Mouse (Mus musculus): Measurements from ENCODE around the gene Tspan12. TPM values are rescaled to one million over a fixed set of nuclear protein-coding genes. Genes with fewer than 3 reads are reported as not detected.

Gene Tspan12
- polyA plus RNA-seq, 1 experiment from 2014 or later, result 85.3 TPM

DNA sequence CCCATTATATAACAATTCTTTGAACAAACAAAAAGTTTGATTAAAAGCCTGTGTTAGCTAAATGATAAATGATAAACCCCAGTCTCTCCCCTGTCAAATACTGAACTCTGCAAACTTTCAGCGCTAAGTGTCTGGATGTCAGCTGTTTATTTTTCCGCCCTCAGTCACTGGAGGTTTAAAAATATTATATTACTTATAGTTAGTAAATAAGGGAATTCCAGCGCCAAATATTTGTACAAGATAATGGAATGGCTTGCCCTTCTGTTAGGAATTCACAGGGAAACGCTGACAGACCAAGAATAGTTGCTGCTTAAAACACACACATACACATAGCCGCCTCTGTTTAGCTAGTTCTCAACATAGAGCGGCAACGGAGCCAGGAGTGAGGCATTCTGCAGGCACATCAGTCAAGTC, 29.6 kb downstream of the Tspan12 start:
- Histone ChIP-seq H3K4me2 (ENCODE audit: low read depth, low read length) (peak overlapping the region; percentile 62), H3K4me3 (ENCODE audit: low read length) (peak overlapping the region; percentile 33), H3K27ac (ENCODE audit: low read length) (peak overlapping the region; percentile 86), H3K4me1 (ENCODE audit: control insufficient read depth, insufficient read depth, low read length) (peaks cover 11% of the 10 kb centered on the region; the same call in 1 of the 2 replicates), H3K9me3 (replicated peaks; ENCODE audit: control insufficient read depth, low read length) (no peaks in the 10 kb centered on the region), H3K27me3 (ENCODE audit: control insufficient read depth, insufficient read depth, low read length) (no peaks in the 10 kb centered on the region), H3K36me3 (ENCODE audit: control insufficient read depth, insufficient read depth) (no peaks in the 10 kb centered on the region), H3K9ac (ENCODE audit: low read length) (peak overlapping the region; percentile 43; the same call in 1 of the 2 replicates)
- WGBS, result 17% methylated on average over 7 of the region's 7 CpGs
- ATAC-seq (replicated peaks; ENCODE audit: extremely low read depth, insufficient read depth, low FRiP score), result peak; percentile 73

DNA sequence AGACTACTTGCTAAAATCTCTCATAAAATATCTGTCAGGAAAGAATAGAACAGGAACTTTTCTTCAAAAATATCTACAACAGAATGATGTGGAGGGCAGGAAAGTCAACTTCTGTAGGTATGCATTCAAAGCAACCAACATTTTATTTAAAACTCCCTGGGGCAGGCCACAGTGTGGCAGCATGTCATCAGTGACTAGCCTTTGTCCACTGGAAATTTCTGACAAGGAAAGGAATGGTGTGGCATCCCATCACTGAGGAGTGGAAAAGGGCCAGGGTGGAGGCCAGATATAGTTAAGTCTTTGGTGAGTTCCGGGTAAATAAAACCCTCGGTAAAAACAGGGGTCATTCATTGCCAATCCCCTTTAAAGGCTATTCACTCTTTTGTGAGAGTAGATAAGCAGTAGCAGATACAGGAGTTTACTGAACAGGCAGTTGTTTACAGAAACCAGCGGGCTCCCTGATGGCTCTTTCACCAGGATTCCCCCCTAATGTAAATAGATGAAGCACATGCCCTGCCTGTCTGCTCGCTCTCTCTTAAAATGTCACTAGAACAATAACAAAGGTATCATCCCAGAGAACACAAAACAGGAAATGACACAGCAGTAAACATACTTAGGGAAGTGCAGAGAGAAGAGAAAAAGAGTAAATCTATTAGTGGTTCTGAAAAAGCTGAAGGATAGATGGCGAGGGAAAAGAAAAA, 34.1 kb downstream of the Tspan12 start:
- Histone ChIP-seq H3K4me1 (ENCODE audit: control insufficient read depth, insufficient read depth, low read length) (peaks cover 6% of the 10 kb centered on the region; the same call in 1 of the 2 replicates), H3K27ac (ENCODE audit: low read length) (no peak overlapping the region), H3K9ac (ENCODE audit: low read length) (no peak overlapping the region), H3K27me3 (ENCODE audit: control insufficient read depth, insufficient read depth, low read length) (no peaks in the 10 kb centered on the region), H3K9me3 (replicated peaks; ENCODE audit: control insufficient read depth, low read length) (no peaks in the 10 kb centered on the region), H3K4me2 (ENCODE audit: low read depth, low read length) (no peak overlapping the region), H3K36me3 (ENCODE audit: control insufficient read depth, insufficient read depth) (no peaks in the 10 kb centered on the region; the same call in 1 of the 2 replicates), H3K4me3 (ENCODE audit: low read length) (no peak overlapping the region)
- ATAC-seq (replicated peaks; ENCODE audit: extremely low read depth, insufficient read depth, low FRiP score), result no peak
- 30% methylated on average over 5 of the region's 5 CpGs for WGBS

DNA sequence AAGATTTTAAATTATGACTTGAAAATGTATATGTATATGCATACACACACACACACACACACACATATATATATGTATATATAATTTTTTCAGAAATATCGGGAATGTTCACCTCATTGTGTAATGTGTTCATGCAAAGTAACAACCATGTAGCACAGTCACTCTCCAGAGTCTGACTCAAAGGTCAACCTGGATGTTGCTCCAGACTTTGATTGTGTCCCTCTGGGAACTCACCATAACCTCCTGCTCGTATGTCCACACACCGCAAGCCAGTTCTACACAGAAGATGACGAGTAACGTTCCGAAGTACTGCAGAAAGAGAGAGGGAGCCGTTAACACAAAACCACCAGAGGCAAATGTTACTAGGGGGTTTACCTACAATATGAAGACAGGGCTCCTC, 46.3 kb downstream of the Tspan12 start:
- Histone ChIP-seq H3K9ac (ENCODE audit: low read length) (no peak overlapping the region), H3K36me3 (ENCODE audit: control insufficient read depth, insufficient read depth) (peaks cover 7% of the 10 kb centered on the region; the same call in 1 of the 2 replicates), H3K27ac (ENCODE audit: low read length) (no peak overlapping the region), H3K27me3 (ENCODE audit: control insufficient read depth, insufficient read depth, low read length) (no peaks in the 10 kb centered on the region), H3K4me2 (ENCODE audit: low read depth, low read length) (no peak overlapping the region), H3K4me3 (ENCODE audit: low read length) (no peak overlapping the region), H3K4me1 (ENCODE audit: control insufficient read depth, insufficient read depth, low read length) (no peaks in the 10 kb centered on the region), H3K9me3 (replicated peaks; ENCODE audit: control insufficient read depth, low read length) (no peaks in the 10 kb centered on the region)
- 91% methylated on average over 7 of the region's 7 CpGs for WGBS
- no peak for ATAC-seq (replicated peaks; ENCODE audit: extremely low read depth, insufficient read depth, low FRiP score)

DNA sequence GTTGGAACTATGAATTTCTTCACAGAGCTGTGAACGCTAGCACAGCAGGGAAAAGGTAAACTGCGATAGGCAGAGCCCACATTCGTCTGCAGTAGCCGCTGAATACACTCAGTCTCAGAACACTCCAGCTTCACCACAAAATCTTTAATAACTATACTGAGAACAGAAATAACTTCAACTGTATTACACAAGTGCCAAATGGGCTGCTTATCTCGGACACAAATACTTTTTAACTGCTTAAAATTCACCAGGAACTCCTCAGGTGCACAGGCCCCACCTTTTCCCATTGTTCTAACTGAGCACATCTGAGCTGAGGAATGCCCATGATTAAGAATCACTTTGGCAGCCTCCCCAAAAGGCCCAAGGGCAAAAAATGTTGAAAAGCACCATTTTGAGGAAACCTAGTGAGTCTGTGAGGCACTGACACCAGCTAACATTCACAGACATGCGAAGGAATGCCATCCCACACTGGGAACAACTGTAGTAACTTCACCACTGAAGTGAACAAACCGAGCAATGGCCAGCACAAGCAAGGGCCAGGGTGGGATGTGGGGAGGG, 47.2 kb downstream of the Tspan12 start:
- Histone ChIP-seq H3K4me3 (ENCODE audit: low read length) (no peak overlapping the region), H3K4me2 (ENCODE audit: low read depth, low read length) (no peak overlapping the region), H3K4me1 (ENCODE audit: control insufficient read depth, insufficient read depth, low read length) (no peaks in the 10 kb centered on the region), H3K27me3 (ENCODE audit: control insufficient read depth, insufficient read depth, low read length) (no peaks in the 10 kb centered on the region), H3K27ac (ENCODE audit: low read length) (no peak overlapping the region), H3K9me3 (replicated peaks; ENCODE audit: control insufficient read depth, low read length) (no peaks in the 10 kb centered on the region), H3K9ac (ENCODE audit: low read length) (no peak overlapping the region), H3K36me3 (ENCODE audit: control insufficient read depth, insufficient read depth) (peaks cover 7% of the 10 kb centered on the region; the same call in 1 of the 2 replicates)
- ATAC-seq (replicated peaks; ENCODE audit: extremely low read depth, insufficient read depth, low FRiP score), result no peak
- WGBS, result 67% methylated on average over 7 of the region's 7 CpGs

DNA sequence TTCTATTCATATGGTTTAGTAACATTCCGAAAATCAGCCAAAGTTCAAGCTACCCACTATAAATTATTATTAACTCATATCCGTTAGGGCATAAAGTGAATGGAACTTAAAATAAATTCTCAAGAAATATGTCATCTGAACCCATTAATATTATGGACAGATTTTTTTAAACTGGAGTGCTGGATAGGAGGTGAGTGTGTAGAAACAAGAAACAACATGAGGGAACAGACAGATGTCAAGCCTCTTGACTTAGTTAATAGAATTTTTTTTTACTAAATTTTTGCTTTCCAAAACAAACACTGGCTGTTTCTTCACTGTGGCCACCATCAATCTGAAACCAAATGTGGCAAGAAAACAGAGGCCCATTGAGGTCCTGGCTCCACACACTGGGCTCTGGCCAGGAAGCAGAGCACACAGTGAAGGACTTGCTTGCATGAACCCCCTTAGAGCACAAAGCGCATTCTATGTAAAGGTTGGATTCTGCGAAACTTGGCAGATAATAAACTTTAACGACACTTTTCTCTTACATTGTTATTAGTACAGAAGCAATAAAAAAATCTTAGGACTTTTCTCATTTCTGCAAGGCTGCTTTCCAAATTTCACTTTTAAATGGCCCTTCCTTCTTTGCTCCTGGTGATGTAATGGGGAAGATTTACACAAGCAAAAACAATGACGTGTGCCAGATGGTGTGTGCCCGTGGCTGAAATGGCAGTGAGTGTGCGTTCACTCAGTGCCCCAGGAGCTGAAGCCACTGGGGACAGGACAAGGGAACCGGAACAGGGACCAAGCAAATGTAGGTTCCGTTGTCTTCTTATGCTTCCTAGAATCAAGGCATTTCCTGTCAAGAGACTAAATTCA, 48.6 kb downstream of the Tspan12 start:
- Histone ChIP-seq H3K9ac (ENCODE audit: low read length) (no peak overlapping the region), H3K36me3 (ENCODE audit: control insufficient read depth, insufficient read depth) (peaks cover 16% of the 10 kb centered on the region; the same call in 1 of the 2 replicates), H3K4me1 (ENCODE audit: control insufficient read depth, insufficient read depth, low read length) (no peaks in the 10 kb centered on the region), H3K9me3 (replicated peaks; ENCODE audit: control insufficient read depth, low read length) (no peaks in the 10 kb centered on the region), H3K27me3 (ENCODE audit: control insufficient read depth, insufficient read depth, low read length) (no peaks in the 10 kb centered on the region), H3K4me3 (ENCODE audit: low read length) (no peak overlapping the region), H3K27ac (ENCODE audit: low read length) (no peak overlapping the region), H3K4me2 (ENCODE audit: low read depth, low read length) (no peak overlapping the region)
- 74% methylated on average over 10 of the region's 10 CpGs for WGBS
- no peak for ATAC-seq (replicated peaks; ENCODE audit: extremely low read depth, insufficient read depth, low FRiP score)

DNA sequence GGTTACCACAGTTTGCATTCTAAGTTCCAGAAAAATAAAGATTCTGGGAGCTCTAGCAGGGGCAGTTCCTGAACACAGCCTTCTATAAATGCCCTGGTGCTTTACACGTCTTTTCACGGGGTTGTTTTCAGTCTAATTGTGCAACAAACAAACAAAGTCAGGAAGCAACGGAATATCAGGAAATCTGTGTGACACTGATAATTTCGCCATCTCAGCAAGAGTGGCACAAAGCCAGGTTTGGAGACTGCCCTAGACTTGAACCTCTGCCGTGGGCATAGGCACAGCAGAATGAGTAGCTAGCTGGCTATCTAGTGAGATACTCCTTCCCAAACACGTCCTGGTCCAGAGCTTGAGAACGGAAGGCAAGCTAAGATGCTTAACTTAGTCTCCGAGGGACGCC, 53.7 kb downstream of the Tspan12 start:
- no peak for ATAC-seq (replicated peaks; ENCODE audit: extremely low read depth, insufficient read depth, low FRiP score)
- Histone ChIP-seq H3K4me2 (ENCODE audit: low read depth, low read length) (no peak overlapping the region), H3K9ac (ENCODE audit: low read length) (no peak overlapping the region), H3K4me1 (ENCODE audit: control insufficient read depth, insufficient read depth, low read length) (no peaks in the 10 kb centered on the region), H3K27me3 (ENCODE audit: control insufficient read depth, insufficient read depth, low read length) (no peaks in the 10 kb centered on the region), H3K4me3 (ENCODE audit: low read length) (no peak overlapping the region), H3K9me3 (replicated peaks; ENCODE audit: control insufficient read depth, low read length) (no peaks in the 10 kb centered on the region), H3K27ac (ENCODE audit: low read length) (no peak overlapping the region), H3K36me3 (ENCODE audit: control insufficient read depth, insufficient read depth) (peaks cover 12% of the 10 kb centered on the region)
- WGBS, result 70% methylated on average over 9 of the region's 9 CpGs

DNA sequence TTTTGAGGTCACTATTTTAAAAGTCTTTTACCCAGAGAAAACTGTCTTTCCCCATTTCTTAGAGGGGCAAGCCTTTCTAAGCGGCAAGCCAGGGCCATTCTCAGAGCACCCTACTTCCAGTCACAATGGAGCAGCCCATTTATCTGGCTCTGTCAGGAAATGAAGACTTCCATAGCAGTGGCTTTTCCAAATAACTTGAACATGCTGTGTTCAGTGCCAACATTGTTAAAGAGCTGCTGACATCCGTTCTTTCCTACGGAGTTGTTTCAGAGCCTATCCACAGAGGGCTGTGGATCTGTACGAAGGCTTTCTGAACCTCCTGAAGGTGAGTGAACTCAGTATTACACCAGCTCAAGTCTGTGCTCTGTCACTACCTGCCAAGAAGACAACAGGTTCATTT, 55.2 kb downstream of the Tspan12 start:
- ATAC-seq (replicated peaks; ENCODE audit: extremely low read depth, insufficient read depth, low FRiP score), result peak; percentile 55; the same call in 1 of the 2 replicates
- H3K4me2 ChIP-seq (ENCODE audit: low read depth, low read length), result no peak overlapping the region
- no peaks in the 10 kb centered on the region for H3K4me1 ChIP-seq (ENCODE audit: control insufficient read depth, insufficient read depth, low read length)
- no peak overlapping the region for H3K4me3 ChIP-seq (ENCODE audit: low read length)
- peaks cover 12% of the 10 kb centered on the region for H3K36me3 ChIP-seq (ENCODE audit: control insufficient read depth, insufficient read depth)
- H3K27me3 ChIP-seq (ENCODE audit: control insufficient read depth, insufficient read depth, low read length), result no peaks in the 10 kb centered on the region
- no peaks in the 10 kb centered on the region for H3K9me3 ChIP-seq (replicated peaks; ENCODE audit: control insufficient read depth, low read length)
- H3K27ac ChIP-seq (ENCODE audit: low read length), result peak overlapping the region; percentile 55; the same call in 1 of the 2 replicates
- no peak overlapping the region for H3K9ac ChIP-seq (ENCODE audit: low read length)
- WGBS, result 54% methylated on average over 4 of the region's 4 CpGs

DNA sequence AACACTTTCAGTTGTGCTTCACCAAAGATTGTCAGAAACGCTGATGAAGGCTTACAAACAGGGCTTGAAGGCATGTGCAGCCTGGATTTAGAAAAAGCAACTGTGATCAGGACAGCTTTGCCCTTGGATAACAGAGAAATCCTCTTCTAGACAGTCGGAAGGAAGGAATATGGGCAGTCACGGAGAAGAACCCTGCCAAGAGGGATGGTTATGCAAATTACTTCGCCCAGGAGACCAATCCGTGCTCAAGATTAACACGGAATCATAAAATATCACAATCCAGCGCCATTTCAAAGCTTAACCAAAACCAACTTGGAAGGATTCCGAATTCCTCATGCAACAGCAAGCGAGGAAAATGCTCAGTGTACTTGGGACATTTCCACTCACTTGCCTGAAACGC, 55.9 kb downstream of the Tspan12 start:
- H3K27ac ChIP-seq (ENCODE audit: low read length), result no peak overlapping the region
- no peaks in the 10 kb centered on the region for H3K27me3 ChIP-seq (ENCODE audit: control insufficient read depth, insufficient read depth, low read length)
- H3K9me3 ChIP-seq (replicated peaks; ENCODE audit: control insufficient read depth, low read length), result no peaks in the 10 kb centered on the region
- H3K9ac ChIP-seq (ENCODE audit: low read length), result no peak overlapping the region
- no peak overlapping the region for H3K4me2 ChIP-seq (ENCODE audit: low read depth, low read length)
- ATAC-seq (replicated peaks; ENCODE audit: extremely low read depth, insufficient read depth, low FRiP score), result no peak
- WGBS, result 83% methylated on average over 10 of the region's 10 CpGs
- H3K36me3 ChIP-seq (ENCODE audit: control insufficient read depth, insufficient read depth), result peaks cover 12% of the 10 kb centered on the region
- H3K4me3 ChIP-seq (ENCODE audit: low read length), result no peak overlapping the region
- no peaks in the 10 kb centered on the region for H3K4me1 ChIP-seq (ENCODE audit: control insufficient read depth, insufficient read depth, low read length)

DNA sequence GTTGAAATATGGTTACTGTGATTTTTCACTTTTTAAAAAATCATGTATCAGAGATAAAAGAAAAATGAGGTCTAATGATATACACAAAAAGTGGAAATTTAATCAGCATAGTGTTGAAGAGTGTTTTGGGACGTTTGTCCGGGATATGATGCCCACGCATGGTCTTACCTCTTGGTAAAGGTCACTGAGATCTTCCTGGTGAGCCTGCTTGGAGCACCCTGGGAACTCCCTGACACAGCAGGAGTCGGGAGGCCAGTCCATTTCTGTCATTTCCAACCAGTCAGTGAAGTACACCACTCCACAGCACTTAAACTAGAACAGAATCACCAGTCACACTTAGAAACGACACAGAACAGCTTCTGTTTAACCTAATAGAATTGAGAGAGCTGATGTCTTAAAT, 56.9 kb downstream of the Tspan12 start:
- no peak for ATAC-seq (replicated peaks; ENCODE audit: extremely low read depth, insufficient read depth, low FRiP score)
- no peak overlapping the region for H3K4me2 ChIP-seq (ENCODE audit: low read depth, low read length)

More for the DNA sequence above, 56.9 kb downstream of the Tspan12 start:
- no peak overlapping the region for H3K9ac ChIP-seq (ENCODE audit: low read length)
- no peak overlapping the region for H3K4me3 ChIP-seq (ENCODE audit: low read length)
- peaks cover 12% of the 10 kb centered on the region for H3K36me3 ChIP-seq (ENCODE audit: control insufficient read depth, insufficient read depth)
- H3K27me3 ChIP-seq (ENCODE audit: control insufficient read depth, insufficient read depth, low read length), result no peaks in the 10 kb centered on the region
- H3K9me3 ChIP-seq (replicated peaks; ENCODE audit: control insufficient read depth, low read length), result no peaks in the 10 kb centered on the region
- H3K4me1 ChIP-seq (ENCODE audit: control insufficient read depth, insufficient read depth, low read length), result no peaks in the 10 kb centered on the region
- WGBS, result 71% methylated on average over 5 of the region's 5 CpGs
- no peak overlapping the region for H3K27ac ChIP-seq (ENCODE audit: low read length)

Measured in heart, embryonic 16.5 days (tissue).